Comparison of ENCODE assay signal across 13 mouse cellular contexts in the genomic region with DNA sequence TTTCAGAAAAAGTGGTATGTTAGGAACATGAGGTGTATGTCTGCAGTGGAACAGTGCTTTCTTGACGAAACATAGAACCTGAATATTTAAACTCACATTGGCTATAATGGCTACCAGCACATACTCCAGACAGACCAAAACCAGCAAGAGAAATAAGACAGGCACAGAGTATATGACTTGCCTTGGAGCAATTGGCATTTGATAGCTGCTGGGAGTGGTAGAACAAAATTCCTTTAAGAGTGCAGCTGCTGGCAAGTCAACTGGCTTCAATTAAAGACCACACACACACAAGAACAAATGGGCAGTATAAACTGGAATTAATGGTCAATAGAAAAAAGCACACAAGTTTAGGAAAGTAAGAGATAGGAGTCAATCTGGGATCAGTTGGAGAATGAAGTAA.
"Had no signal": no experiment of that assay in that cellular context is flagged by ENCODE, and none has a peak within 500 bp of the region (broad histone marks: within the 10 kb centered on the region; RNA-seq: fewer than 3 reads in every experiment).

No protein-coding gene starts in this region.

- H3K4me1 ChIP-seq: midbrain, embryonic 12.5 days; neural tube, embryonic 13.5 days; stomach, embryonic 15.5 days had no signal

- H3K9me3 ChIP-seq: midbrain, embryonic 12.5 days; neural tube, embryonic 13.5 days; stomach, embryonic 15.5 days had no signal

- H3K36me3 ChIP-seq: midbrain, embryonic 12.5 days; neural tube, embryonic 13.5 days; stomach, embryonic 15.5 days had no signal

- H3K4me2 ChIP-seq: midbrain, embryonic 12.5 days; neural tube, embryonic 13.5 days; stomach, embryonic 15.5 days had no signal

- DNase-seq: kidney, adult 8-10 months; kidney, postnatal 4 days; liver; lung, adult 18-20 months; right cerebral cortex, postnatal 14 days; thymus, postnatal 36 days had no signal

- H3K9ac ChIP-seq: liver, embryonic 14.5 days; midbrain, embryonic 12.5 days; neural tube, embryonic 13.5 days; stomach, embryonic 15.5 days had no signal

- H3K27me3 ChIP-seq: midbrain, embryonic 12.5 days; neural tube, embryonic 13.5 days; stomach, embryonic 15.5 days had no signal

- ATAC-seq: midbrain, embryonic 16.5 days had no signal

- H3K27ac ChIP-seq: kidney, postnatal 0 days; layer of hippocampus, adult 2 months; liver, embryonic 14.5 days; midbrain, embryonic 12.5 days; neural tube, embryonic 13.5 days; stomach, embryonic 15.5 days had no signal

- H3K4me3 ChIP-seq: layer of hippocampus, adult 2 months; midbrain, embryonic 12.5 days; neural tube, embryonic 13.5 days; stomach, embryonic 15.5 days had no signal
